Mouse (Mus musculus): ENCODE data around the gene Gm6096.

DNA sequence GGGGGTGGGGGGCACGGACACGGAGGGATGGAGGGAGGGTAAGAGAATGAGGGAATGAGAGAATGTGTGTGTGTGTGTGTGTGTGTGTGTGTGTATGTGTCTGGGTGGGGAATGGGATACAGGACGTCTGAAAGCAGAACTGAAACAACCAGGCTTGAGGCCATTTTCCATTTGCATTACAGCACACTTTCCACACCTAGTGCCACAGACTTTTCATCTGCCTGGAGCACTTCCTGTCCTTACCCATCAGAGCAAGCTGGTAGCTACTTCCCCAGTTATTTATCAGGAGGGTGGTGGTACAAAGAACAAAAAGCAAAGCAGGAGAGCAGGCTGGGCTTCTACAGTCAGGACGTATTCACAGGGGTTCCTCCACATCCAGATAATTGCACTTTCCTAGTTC lies 21.6 kb downstream of the Gm6096 start:
- no peak for TF ChIP-seq CTCF (IDR thresholded peaks at IDR 0.05; ENCODE audit: borderline replicate concordance, extremely low read depth, insufficient read depth, insufficient read length)
- TF ChIP-seq POLR2A (IDR thresholded peaks at IDR 0.05; ENCODE audit: borderline replicate concordance, extremely low read depth, insufficient read depth, insufficient read length, poor library complexity, severe bottlenecking): no peak

Measured in brain, embryonic 14.5 days (tissue).